Mouse (Mus musculus) frontal cortex, postnatal 14 days (tissue): ENCODE data around the gene Rtkn2.

Experiments used
- DNase-seq, 2 experiments: peaks; one replicate each; pipeline ENCODE4 v3.0.0; 2022; ENCODE audit warnings: low spot score in 2 of 2

Gene Rtkn2

DNA sequence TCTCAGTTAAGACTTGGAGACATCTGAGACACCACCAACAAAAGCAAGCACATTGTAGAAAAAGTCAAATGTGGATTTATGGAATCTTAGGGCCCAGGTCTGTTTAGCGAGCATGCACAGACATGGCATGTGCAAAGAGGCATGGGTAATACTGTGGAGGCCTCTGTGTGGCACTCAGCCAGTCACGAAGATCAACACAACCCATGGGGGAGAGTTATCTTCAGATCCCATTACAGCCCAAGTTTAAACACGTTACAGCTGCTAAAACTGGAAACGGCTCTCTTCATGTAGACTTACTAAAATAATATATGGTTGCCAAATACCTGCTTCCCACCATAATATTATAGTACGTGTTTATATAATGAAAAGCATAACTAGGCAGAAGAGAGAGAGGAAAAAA, 124.6 kb downstream of the Rtkn2 start:
- DNase-seq: no peak

DNA sequence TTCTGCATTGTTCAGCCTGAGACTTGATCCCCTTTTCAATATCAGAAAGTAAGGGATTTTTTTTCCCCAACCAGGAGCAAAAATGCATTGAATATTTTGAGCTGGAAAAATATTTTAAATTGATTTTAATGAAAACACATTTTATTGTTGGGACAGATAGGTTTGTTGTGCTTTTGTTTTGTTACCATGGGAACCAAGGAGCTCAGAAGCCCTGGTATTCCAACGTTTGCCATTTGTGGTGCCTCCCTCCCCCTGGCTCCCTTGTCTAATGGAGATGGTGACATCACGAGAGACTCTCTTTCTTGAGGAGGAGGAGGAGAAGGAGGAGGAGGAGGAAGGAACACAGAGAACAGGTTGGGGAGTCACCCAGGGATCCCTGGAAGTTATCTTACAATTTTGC, 125.1 kb downstream of the Rtkn2 start:
- no peak for DNase-seq

DNA sequence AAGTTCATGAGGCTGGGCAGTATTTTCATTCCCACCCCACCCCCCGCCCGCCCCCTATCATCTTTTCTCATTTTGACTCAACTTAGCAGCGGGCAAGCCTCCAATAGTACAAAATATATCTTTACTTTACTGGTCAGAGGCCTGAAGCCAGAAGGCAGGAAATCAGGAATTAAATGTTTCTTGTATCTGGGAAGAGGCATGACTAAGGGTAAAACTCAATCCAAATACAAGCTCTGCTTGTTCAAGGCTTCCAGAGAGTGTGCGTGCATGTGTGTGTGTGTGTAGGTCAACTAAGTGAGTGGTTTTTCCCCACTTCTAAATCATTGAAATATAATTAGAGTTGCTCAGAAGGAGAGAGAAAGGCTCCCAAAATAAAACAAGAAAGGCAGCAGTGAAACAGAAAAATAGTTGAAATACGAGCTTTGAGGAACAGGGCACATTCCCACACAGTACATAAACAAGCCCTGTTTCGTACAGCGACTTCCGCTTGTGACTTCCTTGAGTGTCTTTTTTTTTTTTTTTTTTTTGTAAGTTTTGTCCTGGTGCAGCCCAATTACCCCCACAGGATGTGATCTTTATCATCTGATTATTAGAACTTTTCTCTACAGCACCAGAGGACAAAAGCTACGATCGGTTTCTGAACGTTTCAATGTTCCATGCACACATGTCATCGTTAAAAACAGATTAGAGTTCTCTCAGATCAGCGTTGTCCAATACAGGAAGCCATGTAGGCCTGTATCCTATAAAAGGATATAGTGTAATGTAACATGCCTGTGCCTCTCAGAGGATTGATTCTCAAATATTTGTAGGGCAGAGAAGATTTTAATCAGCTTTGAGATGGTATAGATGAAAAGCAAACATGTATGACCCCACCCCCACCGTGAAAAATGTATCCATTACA, 125.8 kb downstream of the Rtkn2 start:
- DNase-seq: no peak

GRCm38 (mm10) chr10:68106351-68106950, 127.1 kb downstream of the Rtkn2 start:
- DNase-seq: no peak

- no peak for DNase-seq
These were observed 128.3 kb downstream of the Rtkn2 start for GRCm38 (mm10) chr10:68107716-68108115.
